Mouse (Mus musculus): ENCODE data around the gene Asic2.

GRCm38 (mm10) chr11:80846115-80846514 is 1122.1 kb downstream of the Asic2 start:
- no peak for TF ChIP-seq POLR2A (IDR thresholded peaks at IDR 0.05; ENCODE audit: borderline replicate concordance, insufficient read depth, low read length)
- TF ChIP-seq CTCF (IDR thresholded peaks at IDR 0.05; ENCODE audit: borderline replicate concordance, insufficient read depth, low read depth, low read length) = no peak
